ENCODE assay signal across 8 mouse cellular contexts in the genomic region with DNA sequence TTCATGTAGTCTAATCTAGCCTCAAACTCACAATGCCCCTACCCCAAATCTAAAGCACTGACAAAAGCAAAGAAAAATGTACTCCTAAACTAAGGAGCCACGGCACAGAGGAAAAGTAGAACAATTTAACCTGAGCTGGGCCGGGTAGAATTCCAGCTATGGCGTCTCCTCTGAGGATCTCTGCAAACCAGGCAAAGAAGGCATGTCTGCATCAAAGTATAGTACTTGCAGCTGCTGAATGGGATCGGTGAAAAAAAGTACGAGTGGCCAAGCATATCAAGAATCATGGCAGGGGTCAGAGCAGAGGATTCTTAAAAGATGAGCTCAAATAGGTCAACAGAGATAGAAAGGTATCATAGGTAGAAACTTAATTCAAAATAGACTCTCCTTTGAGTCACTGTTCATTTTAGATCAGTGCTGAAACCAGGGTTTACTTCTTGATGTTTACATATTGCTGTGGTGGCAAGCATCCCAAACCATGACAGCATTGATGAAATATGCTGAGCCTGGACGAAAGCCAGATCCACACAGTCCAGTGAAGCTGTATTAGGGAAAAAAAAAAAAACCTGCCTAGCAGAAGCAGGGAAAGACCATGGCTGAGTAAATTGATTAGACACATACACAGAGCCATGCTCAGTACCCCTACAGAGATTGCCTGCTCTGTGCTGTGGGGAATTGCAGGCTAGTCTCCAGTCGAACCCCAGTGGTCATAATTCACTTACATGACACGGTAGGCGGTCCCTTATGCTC.
DNase-seq lines count a peak whose midpoint lies in the region; ATAC-seq and TF ChIP-seq lines count a peak whose summit lies in the region.

No protein-coding gene starts in this region.

- WGBS in limb, embryonic 14.5 days = 55% methylated on average over 9 of the region's 9 CpGs

- H3K9me3 ChIP-seq in limb, embryonic 14.5 days (ENCODE audit: control insufficient read depth, low read length) = no peaks in the 10 kb centered on the region

- no peak overlapping the region for H3K4me2 ChIP-seq in limb, embryonic 14.5 days (replicated peaks; ENCODE audit: low read depth, low read length, severe bottlenecking)

- no peaks in the 10 kb centered on the region for H3K36me3 ChIP-seq in limb, embryonic 14.5 days (ENCODE audit: control insufficient read depth, insufficient read depth, low read length)

- H3K9ac ChIP-seq in limb, embryonic 14.5 days (ENCODE audit: low read depth, low read length, severe bottlenecking) = no peak overlapping the region

- H3K4me1 ChIP-seq in limb, embryonic 14.5 days (ENCODE audit: control insufficient read depth, insufficient read depth, low read length) = no peaks in the 10 kb centered on the region

- DNase-seq in ovary, postnatal 14 days (ENCODE audit: low spot score) = peak; percentile 20
- no peak for DNase-seq in ovary, postnatal 36 days (ENCODE audit: low spot score)
- peak; percentile 37 to 54 for DNase-seq in cerebellum, adult 18-20 months
- DNase-seq in heart, postnatal 4 days = peak; percentile 71
- peak; percentile 87 for DNase-seq in limb, embryonic 14.5 days (ENCODE audit: low spot score)
- no peak for DNase-seq in B cell, adult 2 months

- no peak overlapping the region for H3K27ac ChIP-seq in limb, embryonic 14.5 days (replicated peaks; ENCODE audit: low read depth, low read length)

- no peak for TF ChIP-seq POLR2A in limb, embryonic 14.5 days (IDR thresholded peaks at IDR 0.05; ENCODE audit: borderline replicate concordance, extremely low read depth, insufficient read depth, insufficient read length)

- no peak overlapping the region for H3K4me3 ChIP-seq in limb, embryonic 14.5 days (replicated peaks; ENCODE audit: low read length)

- H3K27me3 ChIP-seq in limb, embryonic 14.5 days (ENCODE audit: control insufficient read depth, insufficient read depth, low read length) = no peaks in the 10 kb centered on the region

- ATAC-seq in limb, embryonic 14.5 days (ENCODE audit: low FRiP score, low read depth) = peak; percentile 91
- ATAC-seq in monocyte, adult 5-6 weeks (replicated peaks; ENCODE audit: insufficient number of reproducible peaks, low FRiP score, low TSS enrichment, poor library complexity, severe bottlenecking) = no peak
- ATAC-seq in granulocyte monocyte progenitor cell, adult 5-6 weeks (replicated peaks; ENCODE audit: poor library complexity, severe bottlenecking) = no peak

Comparison
In these comparisons a context has a peak if more than half of its experiments do, and no peak if none do; other contexts are left out.
1. DNase-seq: peak in ovary, postnatal 14 days (single experiment), cerebellum, adult 18-20 months (2 of 2), heart, postnatal 4 days (single experiment) and limb, embryonic 14.5 days (single experiment); none in ovary, postnatal 36 days (single experiment) and B cell, adult 2 months (0 of 2).